Comparison of ENCODE assay signal across 30 mouse cellular contexts in the genomic region with DNA sequence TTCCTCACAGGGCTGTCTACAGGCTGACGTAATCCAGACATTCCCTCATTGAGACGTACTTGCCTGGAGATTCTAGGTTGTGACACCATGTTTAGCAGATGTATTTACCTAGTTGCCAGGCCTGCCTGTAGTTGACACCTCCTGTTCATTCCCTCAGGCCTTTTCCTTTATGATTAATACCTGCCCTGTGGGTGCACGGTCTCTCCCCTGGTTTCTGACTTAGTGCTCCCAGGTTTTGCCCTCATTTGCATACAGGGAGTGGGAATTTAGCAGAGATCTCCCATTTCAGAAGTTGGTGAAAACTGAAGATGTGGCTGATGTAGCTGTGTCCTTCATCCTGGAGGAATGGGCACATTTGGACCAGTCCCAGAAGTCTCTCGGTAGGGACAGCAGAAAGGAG.
"Had no signal": no experiment of that assay in that cellular context is flagged by ENCODE, and none has a peak within 500 bp of the region (broad histone marks: within the 10 kb centered on the region; RNA-seq: fewer than 3 reads in every experiment).

No protein-coding gene starts in this region.

- H3K4me1 ChIP-seq: heart, embryonic 12.5 days; heart, embryonic 13.5 days; heart, embryonic 15.5 days; hindbrain, embryonic 10.5 days; hindbrain, embryonic 12.5 days; hindbrain, embryonic 13.5 days; hindbrain, embryonic 15.5 days; intestine, embryonic 15.5 days; kidney, embryonic 15.5 days had no signal

- H3K4me3 ChIP-seq: heart, embryonic 12.5 days; heart, embryonic 13.5 days; heart, embryonic 15.5 days; hindbrain, embryonic 10.5 days; hindbrain, embryonic 12.5 days; hindbrain, embryonic 13.5 days; hindbrain, embryonic 15.5 days; intestine, embryonic 15.5 days; kidney, embryonic 15.5 days; layer of hippocampus, adult 2 months; left cerebral cortex, adult 2 months had no signal

- H3K9me3 ChIP-seq: heart, embryonic 13.5 days; heart, embryonic 15.5 days; hindbrain, embryonic 10.5 days; hindbrain, embryonic 12.5 days; hindbrain, embryonic 13.5 days; hindbrain, embryonic 15.5 days; intestine, embryonic 15.5 days; kidney, embryonic 15.5 days had no signal

- H3K27me3 ChIP-seq: heart, embryonic 12.5 days; heart, embryonic 13.5 days; heart, embryonic 15.5 days; hindbrain, embryonic 12.5 days; hindbrain, embryonic 13.5 days; hindbrain, embryonic 15.5 days; intestine, embryonic 15.5 days; kidney, embryonic 15.5 days had no signal

- H3K27ac ChIP-seq: heart, embryonic 13.5 days; heart, embryonic 15.5 days; hindbrain, embryonic 10.5 days; hindbrain, embryonic 12.5 days; hindbrain, embryonic 13.5 days; hindbrain, embryonic 14.5 days; hindbrain, embryonic 15.5 days; hindbrain, postnatal 0 days; intestine, embryonic 15.5 days; kidney, embryonic 15.5 days; kidney, postnatal 0 days; layer of hippocampus, adult 2 months; left cerebral cortex, adult 2 months had no signal

- DNase-seq: heart, postnatal 10 days; heart, postnatal 14 days; heart, postnatal 36 days; heart, postnatal 4 days; kidney, adult 11 months; kidney, adult 18-20 months; kidney, adult 2 months; kidney, adult 8-10 months; kidney, adult 9 months; kidney, postnatal 10 days; kidney, postnatal 14 days; kidney, postnatal 25 days; kidney, postnatal 36 days; kidney, postnatal 4 days; layer of hippocampus, adult 9-11 months; layer of hippocampus, postnatal 36 days had no signal
